Mouse (Mus musculus): ENCODE data around the gene Nod2.

Gene Nod2

GRCm38 (mm10) chr8:88680566-88680965 lies 33.5 kb downstream of the Nod2 start:
- no peak for DNase-seq (ENCODE audit: low spot score)

- no peak for DNase-seq (ENCODE audit: low spot score)
These were observed 33.9 kb downstream of the Nod2 start for GRCm38 (mm10) chr8:88681046-88681445.

GRCm38 (mm10) chr8:88683656-88684289 lies 36.7 kb downstream of the Nod2 start:
- DNase-seq (ENCODE audit: low spot score) = no peak

GRCm38 (mm10) chr8:88686226-88686905 lies 39.3 kb downstream of the Nod2 start:
- no peak for DNase-seq (ENCODE audit: low spot score)

- no peak for DNase-seq (ENCODE audit: low spot score)
These were observed 39.8 kb downstream of the Nod2 start for GRCm38 (mm10) chr8:88686906-88687235.

- no peak for DNase-seq (ENCODE audit: low spot score)
These were observed 42.0 kb downstream of the Nod2 start for GRCm38 (mm10) chr8:88689151-88689550.

GRCm38 (mm10) chr8:88689891-88690290 lies 42.8 kb downstream of the Nod2 start:
- DNase-seq (ENCODE audit: low spot score) = no peak

- DNase-seq (ENCODE audit: low spot score) = no peak
These were observed 44.3 kb downstream of the Nod2 start for GRCm38 (mm10) chr8:88691342-88691948.

GRCm38 (mm10) chr8:88691961-88692360 lies 44.8 kb downstream of the Nod2 start:
- DNase-seq (ENCODE audit: low spot score) = no peak

- no peak for DNase-seq (ENCODE audit: low spot score)
These were observed 45.8 kb downstream of the Nod2 start for GRCm38 (mm10) chr8:88692866-88693265.

- DNase-seq (ENCODE audit: low spot score) = no peak
These were observed 46.3 kb downstream of the Nod2 start for GRCm38 (mm10) chr8:88693376-88693775.

- no peak for DNase-seq (ENCODE audit: low spot score)
These were observed 47.2 kb downstream of the Nod2 start for GRCm38 (mm10) chr8:88694291-88694690.

- DNase-seq (ENCODE audit: low spot score) = no peak
These were observed 49.1 kb downstream of the Nod2 start for GRCm38 (mm10) chr8:88696228-88696627.

GRCm38 (mm10) chr8:88696721-88697641 lies 49.9 kb downstream of the Nod2 start, which contains the start of gene Cyld:
TSS of gene Cyld (plus strand) at chr8:88697028.
- peak; percentile 94 for DNase-seq (ENCODE audit: low spot score)

- no peak for DNase-seq (ENCODE audit: low spot score)
These were observed 50.5 kb downstream of the Nod2 start for GRCm38 (mm10) chr8:88697642-88698031.

GRCm38 (mm10) chr8:88698048-88698447 lies 50.9 kb downstream of the Nod2 start:
- DNase-seq (ENCODE audit: low spot score) = no peak

GRCm38 (mm10) chr8:88701611-88702010 lies 54.5 kb downstream of the Nod2 start:
- no peak for DNase-seq (ENCODE audit: low spot score)

- no peak for DNase-seq (ENCODE audit: low spot score)
These were observed 55.7 kb downstream of the Nod2 start for GRCm38 (mm10) chr8:88702816-88703215.

GRCm38 (mm10) chr8:88723256-88723963 lies 76.3 kb downstream of the Nod2 start:
- no peak for DNase-seq (ENCODE audit: low spot score)
